Mouse (Mus musculus): ENCODE measurements around the gene Paqr5.

- TF ChIP-seq CTCF (IDR thresholded peaks at IDR 0.05; ENCODE audit: borderline replicate concordance, extremely low read depth, insufficient read depth, insufficient read length) (no peak), POLR2A (IDR thresholded peaks at IDR 0.05; ENCODE audit: borderline replicate concordance, extremely low read depth, insufficient read depth, insufficient read length, poor library complexity, severe bottlenecking) (no peak)
Measured at GRCm38 (mm10) chr9:62056206-62056605, 29.6 kb upstream of the Paqr5 start.
